Mouse (Mus musculus) thymus, adult 18-20 months (tissue): ENCODE measurements around the gene Pla2g2d.
"Not testable (repeated sequence)": the region's sequence is repeated elsewhere in the genome, so short reads cannot be mapped to it uniquely, and the experiment has no call there.

Experiments
- DNase-seq, 2 experiments: peaks; one replicate each; pipeline ENCODE4 v3.0.0; 2022; ENCODE audit warnings: mixed read lengths in 2 of 2

The Pla2g2d gene

GRCm38 (mm10) chr4:138785721-138786120 is 10.2 kb downstream of the Pla2g2d start:
- no peak for DNase-seq

- DNase-seq, result no peak
These were observed 10.6 kb downstream of the Pla2g2d start for GRCm38 (mm10) chr4:138786141-138786540.

GRCm38 (mm10) chr4:138788381-138788780 is 12.8 kb downstream of the Pla2g2d start:
- DNase-seq, result no peak

- DNase-seq, result no peak
These were observed 15.9 kb downstream of the Pla2g2d start for GRCm38 (mm10) chr4:138791452-138791851.

- no peak for DNase-seq
These were observed 17.1 kb downstream of the Pla2g2d start for GRCm38 (mm10) chr4:138792599-138792998.

GRCm38 (mm10) chr4:138793276-138793675 is 17.7 kb downstream of the Pla2g2d start:
- DNase-seq, result no peak

- no peak for DNase-seq
These were observed 18.8 kb downstream of the Pla2g2d start for GRCm38 (mm10) chr4:138794344-138794743.

GRCm38 (mm10) chr4:138796513-138797216 is 21.1 kb downstream of the Pla2g2d start:
- DNase-seq, result no peak

GRCm38 (mm10) chr4:138797217-138797570 is 21.7 kb downstream of the Pla2g2d start:
- DNase-seq, result no peak

- DNase-seq, result no peak
These were observed 24.7 kb downstream of the Pla2g2d start for GRCm38 (mm10) chr4:138800134-138800744.

- no peak for DNase-seq
These were observed 26.1 kb downstream of the Pla2g2d start for GRCm38 (mm10) chr4:138801631-138802030.

- DNase-seq, result no peak
These were observed 27.4 kb downstream of the Pla2g2d start for GRCm38 (mm10) chr4:138802917-138803316.

GRCm38 (mm10) chr4:138805248-138805647 is 29.7 kb downstream of the Pla2g2d start:
- no peak for DNase-seq

- DNase-seq, result no peak
These were observed 30.6 kb downstream of the Pla2g2d start for GRCm38 (mm10) chr4:138806160-138806559.

- DNase-seq, result no peak
These were observed 31.5 kb downstream of the Pla2g2d start for GRCm38 (mm10) chr4:138806920-138807541.

GRCm38 (mm10) chr4:138816166-138816565 is 40.6 kb downstream of the Pla2g2d start:
- DNase-seq, result no peak

GRCm38 (mm10) chr4:138817736-138818135 is 42.2 kb downstream of the Pla2g2d start:
- DNase-seq, result no peak

- no peak for DNase-seq
These were observed 43.6 kb downstream of the Pla2g2d start for GRCm38 (mm10) chr4:138819101-138819500.

- no peak for DNase-seq
These were observed 45.5 kb downstream of the Pla2g2d start for GRCm38 (mm10) chr4:138821036-138821435.

GRCm38 (mm10) chr4:138824161-138824560 is 48.6 kb downstream of the Pla2g2d start:
- DNase-seq, result not testable (repeated sequence)

GRCm38 (mm10) chr4:138824660-138825059 is 49.1 kb downstream of the Pla2g2d start:
- DNase-seq, result no peak

GRCm38 (mm10) chr4:138825751-138826567 is 50.4 kb downstream of the Pla2g2d start:
- DNase-seq, result no peak

- DNase-seq, result no peak
These were observed 51.6 kb downstream of the Pla2g2d start for GRCm38 (mm10) chr4:138827147-138827546.
